Mouse (Mus musculus): ENCODE data around the gene Kiss1r. TPM values are rescaled to one million over a fixed set of nuclear protein-coding genes. Genes with fewer than 3 reads are reported as not detected.

Kiss1r gene
- under 1 TPM; 0.09 to 0.57 TPM for polyA plus RNA-seq (2017; shearing (Covaris generic))

GRCm38 (mm10) chr10:79916808-79917531 lies at the start of gene Kiss1r:
Gene Kiss1r, plus strand, starts transcription at chr10:79916971.

DNA sequence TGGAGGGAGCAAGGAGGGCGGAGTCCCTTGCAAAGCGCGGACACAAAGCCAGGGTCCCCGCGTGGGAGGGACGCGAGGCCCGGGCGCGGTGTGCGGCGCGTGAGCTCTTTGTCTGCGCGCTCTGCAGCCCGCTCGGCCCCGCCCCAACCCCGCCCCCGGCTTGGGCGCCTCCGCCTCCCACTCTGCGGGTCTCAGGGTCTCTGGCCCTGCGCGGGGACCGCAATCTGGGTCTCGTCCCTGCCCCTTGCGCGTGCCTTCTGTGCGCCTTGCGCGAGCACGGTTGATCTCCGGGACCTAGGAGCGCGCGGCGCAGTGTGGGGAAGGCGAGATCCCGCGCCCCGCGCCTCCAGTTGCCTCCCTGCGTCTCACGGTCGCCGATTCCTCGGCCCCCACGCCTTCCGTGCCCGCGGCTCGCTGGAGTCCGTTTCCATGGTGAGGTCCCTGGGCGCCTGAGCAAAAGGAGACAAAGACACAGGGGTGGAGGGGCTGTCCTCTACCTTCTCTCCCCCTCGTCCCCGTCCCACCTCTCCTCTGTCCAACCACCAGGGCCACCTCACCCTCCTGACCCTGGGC lies 42.4 kb upstream of the Kiss1r start, which contains the start of the genes Prtn3 and Plppr3:
Gene Prtn3 (plus strand): TSS at position 187 of the 573 bp plus-strand sequence.
Gene Plppr3 (minus strand): TSS at position 345 of the 573 bp plus-strand sequence.

DNA sequence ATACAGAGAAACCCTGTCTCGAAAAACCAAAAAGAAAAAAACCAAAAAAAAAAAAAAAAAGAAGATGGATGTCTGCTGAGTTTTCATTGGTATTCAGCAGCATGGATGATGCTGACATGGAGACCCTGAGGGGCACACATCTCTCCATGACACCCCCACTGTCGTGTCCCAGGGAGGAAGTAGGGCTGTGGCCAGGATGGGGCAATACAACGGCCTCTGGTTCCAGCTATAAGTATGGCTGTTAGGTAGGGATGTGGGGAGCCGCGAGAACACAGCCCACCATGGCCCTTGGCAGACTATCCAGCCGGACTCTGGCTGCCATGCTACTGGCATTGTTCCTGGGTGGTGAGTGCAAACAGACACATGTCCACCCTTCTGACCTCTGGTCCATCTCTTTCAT lies 30.7 kb upstream of the Kiss1r start, which contains the start of gene Elane:
Gene Elane (plus strand): TSS at position 194 of the 400 bp plus-strand sequence.

GRCm38 (mm10) chr10:79890670-79891069 lies 26.1 kb upstream of the Kiss1r start, which contains the start of gene Cfd:
Gene Cfd, plus strand, starts transcription at chr10:79890853.

DNA sequence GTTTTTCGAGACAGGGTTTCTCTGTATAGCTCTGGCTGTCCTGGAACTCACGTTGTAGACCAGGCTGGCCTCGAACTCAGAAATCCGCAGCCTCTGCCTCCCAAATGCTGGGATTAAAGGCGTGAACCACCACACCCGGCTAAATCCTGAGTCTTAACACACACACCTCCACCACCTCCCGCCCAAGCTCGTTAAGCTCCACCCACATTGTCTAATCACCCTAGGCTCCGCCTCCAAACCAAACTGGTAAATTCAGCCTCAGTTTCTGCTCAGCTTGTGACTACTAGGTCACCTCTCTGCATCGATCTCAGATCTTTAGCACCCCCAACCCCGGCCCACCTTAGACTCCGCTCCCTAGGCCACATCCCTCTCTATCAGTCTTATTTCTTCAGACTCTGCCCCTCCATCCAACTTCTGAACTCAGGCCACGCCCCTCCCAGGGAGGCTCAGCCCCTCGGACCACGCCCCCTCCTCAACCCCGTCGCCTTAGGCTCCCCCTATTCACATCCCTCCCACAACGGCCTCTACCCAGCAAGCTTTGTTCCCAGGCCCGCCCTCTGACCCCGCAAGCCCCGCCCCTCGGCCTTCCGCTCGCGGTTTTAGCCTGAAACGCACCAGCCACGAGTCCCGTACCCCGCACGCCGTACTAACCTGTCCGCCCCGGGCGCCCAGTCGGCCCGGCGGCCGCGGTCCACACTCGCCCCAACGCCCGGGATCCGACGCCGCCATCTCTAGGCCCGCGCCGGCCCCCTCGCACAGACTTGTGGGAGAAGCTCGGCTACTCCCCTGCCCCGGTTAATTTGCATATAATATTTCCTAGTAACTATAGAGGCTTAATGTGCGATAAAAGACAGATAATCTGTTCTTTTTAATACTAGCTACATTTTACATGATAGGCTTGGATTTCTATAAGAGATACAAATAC lies 8.3 kb upstream of the Kiss1r start, which contains the start of gene Med16:
Gene Med16 (minus strand): TSS at position 757 of the 925 bp plus-strand sequence.

GRCm38 (mm10) chr10:79910556-79910955 lies 6.2 kb upstream of the Kiss1r start, which contains the start of gene Gm26602:
Gene Gm26602, plus strand, starts transcription at chr10:79910856.

GRCm38 (mm10) chr10:79920958-79921535 lies 4.3 kb downstream of the Kiss1r start, which contains the start of gene R3hdm4:
Gene R3hdm4, minus strand, starts transcription at chr10:79921208.

GRCm38 (mm10) chr10:79926491-79927323 lies 9.9 kb downstream of the Kiss1r start, which contains the start of gene Arid3a:
Gene Arid3a, plus strand, starts transcription at chr10:79927043.

DNA sequence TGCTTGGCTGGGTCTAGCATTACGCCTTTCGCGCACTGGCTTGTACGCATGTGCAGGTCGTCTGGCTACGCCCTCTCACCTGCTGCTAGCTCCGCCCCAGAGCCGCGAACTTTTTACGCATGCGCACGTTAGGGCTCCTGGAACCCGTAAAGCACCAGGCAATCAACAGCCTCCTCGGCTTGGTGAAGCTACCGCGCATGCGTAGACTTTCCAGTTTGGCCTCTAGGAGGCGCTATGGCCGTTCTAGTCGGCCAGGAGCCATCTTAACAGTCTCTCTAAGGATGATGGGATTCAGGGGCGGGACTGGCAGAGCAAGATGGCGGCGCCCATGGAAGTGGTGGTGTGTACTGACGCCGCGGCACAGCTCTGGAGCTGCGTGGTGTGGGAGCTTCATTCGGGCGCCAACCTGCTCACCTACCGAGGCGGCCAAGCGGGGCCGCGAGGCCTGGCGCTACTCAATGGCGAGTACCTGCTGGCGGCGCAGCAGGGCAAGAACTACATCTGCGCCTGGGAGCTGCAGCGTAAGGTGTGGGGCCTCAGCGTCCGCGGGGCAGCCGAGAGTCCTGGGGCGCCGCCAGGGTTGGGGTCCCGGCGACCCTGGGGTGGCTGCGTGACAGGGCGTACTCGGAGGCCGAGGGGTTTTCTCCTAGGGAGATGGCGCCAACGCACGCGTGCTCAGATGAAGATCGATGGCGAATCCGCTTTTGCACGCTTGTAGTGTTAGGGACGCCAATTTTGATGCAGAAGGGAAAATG lies 43.3 kb downstream of the Kiss1r start, which contains the start of gene Wdr18:
Gene Wdr18 (plus strand): TSS at position 306 of the 755 bp plus-strand sequence.

GRCm38 (mm10) chr10:79970415-79971182 lies 53.8 kb downstream of the Kiss1r start, which contains the start of gene Grin3b:
Gene Grin3b, plus strand, starts transcription at chr10:79970715.

Other genes starting within 250 kb of the Kiss1r start
- gene Tpgs1, start 247.6 kb upstream of the Kiss1r start, polyA plus RNA-seq (2017; shearing (Covaris generic)): 10 to 100 TPM; 40.8 to 60.9 TPM
- 10 to 100 TPM; 87.7 to 88.0 TPM for gene Cdc34, start 234.8 kb upstream of the Kiss1r start, polyA plus RNA-seq (2017; shearing (Covaris generic))
- 1 to 10 TPM; 1.1 to 3.0 TPM for gene Gzmm, start 228.0 kb upstream of the Kiss1r start, polyA plus RNA-seq (2017; shearing (Covaris generic))
- gene Bsg, start 212.5 kb upstream of the Kiss1r start, polyA plus RNA-seq (2017; shearing (Covaris generic)): 100 to 1,000 TPM; 235 to 253 TPM
- under 1 TPM in 1 of 2 experiments, not detected in 1; 0.13 TPM for gene Hcn2, start 200.3 kb upstream of the Kiss1r start, polyA plus RNA-seq (2017; shearing (Covaris generic))
- gene Polrmt, start 170.4 kb upstream of the Kiss1r start, polyA plus RNA-seq (2017; shearing (Covaris generic)): 10 to 100 TPM; 41.3 to 47.1 TPM
- under 1 TPM; 0.12 to 0.55 TPM for gene Fgf22, start 161.9 kb upstream of the Kiss1r start, polyA plus RNA-seq (2017; shearing (Covaris generic))
- gene Rnf126, start 150.0 kb upstream of the Kiss1r start, polyA plus RNA-seq (2017; shearing (Covaris generic)): 10 to 100 TPM; 47.4 to 52.3 TPM
- under 1 TPM; 0.13 to 0.51 TPM for gene Fstl3, start 139.7 kb upstream of the Kiss1r start, polyA plus RNA-seq (2017; shearing (Covaris generic))
- gene Prss57, start 126.0 kb upstream of the Kiss1r start, polyA plus RNA-seq (2017; shearing (Covaris generic)): not detected
- 1 to 10 TPM in 1 of 2 experiments, under 1 TPM in 1; 0.76 to 4.9 TPM for gene Palm, start 123.4 kb upstream of the Kiss1r start, polyA plus RNA-seq (2017; shearing (Covaris generic))
- gene Misp, start 96.0 kb upstream of the Kiss1r start, polyA plus RNA-seq (2017; shearing (Covaris generic)): 1 to 10 TPM in 1 of 2 experiments, not detected in 1; 2.1 TPM
- 100 to 1,000 TPM; 239 to 286 TPM for gene Ptbp1, start 62.5 kb upstream of the Kiss1r start, polyA plus RNA-seq (2017; shearing (Covaris generic))
- under 1 TPM in 1 of 2 experiments, not detected in 1; 0.34 TPM for gene Prtn3, start 42.5 kb upstream of the Kiss1r start, polyA plus RNA-seq (2017; shearing (Covaris generic))
- 1 to 10 TPM; 2.7 to 4.4 TPM for gene Plppr3, start 42.3 kb upstream of the Kiss1r start, polyA plus RNA-seq (2017; shearing (Covaris generic))
- gene Elane, start 30.7 kb upstream of the Kiss1r start, polyA plus RNA-seq (2017; shearing (Covaris generic)): not detected
- not detected for gene Cfd, start 26.1 kb upstream of the Kiss1r start, polyA plus RNA-seq (2017; shearing (Covaris generic))
- gene Med16, start 8.0 kb upstream of the Kiss1r start, polyA plus RNA-seq (2017; shearing (Covaris generic)): 10 to 100 TPM; 30.5 to 30.7 TPM
- gene Gm26602, start 6.1 kb upstream of the Kiss1r start, polyA plus RNA-seq (2017; shearing (Covaris generic)): 10 to 100 TPM; 10.9 to 15.4 TPM
- gene R3hdm4, start 4.2 kb downstream of the Kiss1r start, polyA plus RNA-seq (2017; shearing (Covaris generic)): 100 to 1,000 TPM; 160 to 181 TPM
- 1 to 10 TPM; 6.9 to 8.9 TPM for gene Arid3a, start 10.1 kb downstream of the Kiss1r start, polyA plus RNA-seq (2017; shearing (Covaris generic))
- 10 to 100 TPM; 63.3 to 64.9 TPM for gene Wdr18, start 43.2 kb downstream of the Kiss1r start, polyA plus RNA-seq (2017; shearing (Covaris generic))
- under 1 TPM; 0.10 to 0.83 TPM for gene Grin3b, start 53.7 kb downstream of the Kiss1r start, polyA plus RNA-seq (2017; shearing (Covaris generic))
- 10 to 100 TPM; 22.6 to 30.0 TPM for gene Tmem259, start 67.4 kb downstream of the Kiss1r start, polyA plus RNA-seq (2017; shearing (Covaris generic))
- 100 to 1,000 TPM; 843 to 967 TPM for gene Cnn2, start 71.6 kb downstream of the Kiss1r start, polyA plus RNA-seq (2017; shearing (Covaris generic))
- 10 to 100 TPM; 49.6 to 55.9 TPM for gene Abca7, start 79.5 kb downstream of the Kiss1r start, polyA plus RNA-seq (2017; shearing (Covaris generic))
- 100 to 1,000 TPM; 728 to 884 TPM for gene Arhgap45, start 99.7 kb downstream of the Kiss1r start, polyA plus RNA-seq (2017; shearing (Covaris generic))
- gene Polr2e, start 122.8 kb downstream of the Kiss1r start, polyA plus RNA-seq (2017; shearing (Covaris generic)): 100 to 1,000 TPM; 196 TPM
- gene Gpx4, start 130.2 kb downstream of the Kiss1r start, polyA plus RNA-seq (2017; shearing (Covaris generic)): 100 to 1,000 TPM; 386 to 437 TPM
- 10 to 100 TPM; 60.6 to 60.7 TPM for gene Sbno2, start 188.6 kb downstream of the Kiss1r start, polyA plus RNA-seq (2017; shearing (Covaris generic))
- 10 to 100 TPM; 27.4 to 49.1 TPM for gene Stk11, start 198.8 kb downstream of the Kiss1r start, polyA plus RNA-seq (2017; shearing (Covaris generic))
- 100 to 1,000 TPM; 349 to 389 TPM for gene Atp5d, start 221.7 kb downstream of the Kiss1r start, polyA plus RNA-seq (2017; shearing (Covaris generic))
- gene Cbarp, start 223.9 kb downstream of the Kiss1r start, polyA plus RNA-seq (2017; shearing (Covaris generic)): 1 to 10 TPM; 2.3 to 2.4 TPM
- 1 to 10 TPM; 5.0 to 9.6 TPM for gene Midn, start 231.3 kb downstream of the Kiss1r start, polyA plus RNA-seq (2017; shearing (Covaris generic))
- 100 to 1,000 TPM; 177 to 200 TPM for gene Cirbp, start 249.0 kb downstream of the Kiss1r start, polyA plus RNA-seq (2017; shearing (Covaris generic))